Mouse (Mus musculus) liver, embryonic 11.5 days (tissue): ENCODE data around the gene Ccdc28b. TPM values are rescaled to one million over a fixed set of nuclear protein-coding genes. Genes with fewer than 3 reads are reported as not detected.
A peak's percentile ranks its signal among the peaks of the same experiment; 100 is the strongest.

ENCODE experiments used
- ATAC-seq: fragments of 200-750 bp; cut with Nextera tagmentation; replicated peaks from 2 replicates; pipeline ENCODE4 v1.8.0; 2017; ENCODE audit warnings: moderate number of reproducible peaks, mild to moderate bottlenecking, moderate TSS enrichment, moderate library complexity; ENCODE audit not compliant: low FRiP score
- DNase-seq: peaks from one replicate; pipeline ENCODE4 v3.0.0-alpha.2; 2017; ENCODE audit warnings: low spot score
- H3K27ac ChIP-seq: fragments of 300-500 bp; sonication (generic); 2 replicates; pipeline ENCODE4 v1.5.1; 2014; ENCODE audit warnings: mild to moderate bottlenecking, low read depth, low read length, control low read depth
- H3K27me3 ChIP-seq: fragments of 300-500 bp; sonication (generic); replicated peaks from 2 replicates; pipeline ENCODE4 v1.6.1; 2014; ENCODE audit warnings: low read length, mixed read lengths; ENCODE audit not compliant: control insufficient read depth, insufficient read depth
- H3K36me3 ChIP-seq: fragments of 300-500 bp; sonication (generic); 2 replicates; pipeline ENCODE4 v1.6.1; 2014; ENCODE audit warnings: mild to moderate bottlenecking, low read length, moderate library complexity, mixed read lengths; ENCODE audit not compliant: control insufficient read depth, insufficient read depth
- H3K4me1 ChIP-seq: fragments of 300-500 bp; sonication (generic); replicated peaks from 2 replicates; pipeline ENCODE4 v1.6.1; 2014; ENCODE audit warnings: low read length, mixed read lengths; ENCODE audit not compliant: control insufficient read depth, insufficient read depth
- H3K4me2 ChIP-seq: fragments of 300-500 bp; sonication (generic); 2 replicates; pipeline ENCODE4 v1.6.1; 2014; ENCODE audit warnings: mild to moderate bottlenecking, control low read depth, moderate library complexity
- H3K4me3 ChIP-seq: fragments of 300-500 bp; sonication (generic); 2 replicates; pipeline ENCODE4 v1.5.1; 2014; ENCODE audit warnings: low read depth, low read length, control low read depth
- H3K9ac ChIP-seq: fragments of 300-500 bp; sonication (generic); 2 replicates; pipeline ENCODE4 v1.6.1; 2014; ENCODE audit warnings: low read depth, low read length, control low read depth
- H3K9me3 ChIP-seq: fragments of 300-500 bp; sonication (generic); 2 replicates; pipeline ENCODE4 v1.6.1; 2016; ENCODE audit warnings: low read length, inconsistent platforms, mixed read lengths; ENCODE audit not compliant: control insufficient read depth
- WGBS: fragments of 180-500 bp; shearing (Covaris S2); extraction: QIAGEN DNeasy Blood & Tissue Kit; methylation state at CpG from one replicate; pipeline ENCODE4 v1.1.7; 2014; 5-methylcytosine and 5-hydroxymethylcytosine counted together
- polyA plus RNA-seq: library from polyadenylated mRNA; unstranded; fragments of >200 nt; fragmentation: Nextera tagmentation; extraction: Ambion mirVana; gene quantifications from 2 replicates; pipeline ENCODE4 v1.2.1, GENCODE M21; 2014

The Ccdc28b gene
- polyA plus RNA-seq, 1 experiment from 2014 or later: 33.1 TPM

- peaks cover 7% of the 10 kb centered on the region; the same call in 1 of the 2 replicates for H3K36me3 ChIP-seq
- H3K27me3 ChIP-seq: no peaks in the 10 kb centered on the region
- 75% methylated on average over 11 of the region's 11 CpGs for WGBS
- DNase-seq (no peak), ATAC-seq (no peak)
- H3K9me3 ChIP-seq: no peaks in the 10 kb centered on the region
- H3K4me3 ChIP-seq: no peak overlapping the region
- H3K4me1 ChIP-seq: peaks cover 22% of the 10 kb centered on the region
- no peak overlapping the region for H3K4me2 ChIP-seq
- H3K9ac ChIP-seq: no peak overlapping the region; the same call in 1 of the 2 replicates
- no peak overlapping the region for H3K27ac ChIP-seq
These were observed 3.1 kb downstream of the Ccdc28b start for GRCm38 (mm10) chr4:129620419-129621282.

GRCm38 (mm10) chr4:129618786-129619691 is 4.7 kb downstream of the Ccdc28b start, which contains the start of gene Iqcc:
Gene Iqcc, minus strand, starts transcription at chr4:129619099.
- peak within 1 kb of the TSS; percentile 88 for H3K9ac ChIP-seq
- DNase-seq: peak; percentile 91
- peak within 1 kb of the TSS; percentile 96 for H3K4me2 ChIP-seq
- peaks cover 7% of the 10 kb centered on the region; the same call in 1 of the 2 replicates for H3K36me3 ChIP-seq
- ATAC-seq: peak; percentile 87
- H3K27me3 ChIP-seq: no peaks in the 10 kb centered on the region
- peaks cover 9% of the 10 kb centered on the region for H3K4me1 ChIP-seq
- H3K4me3 ChIP-seq: peak within 1 kb of the TSS; percentile 78
- H3K9me3 ChIP-seq: no peaks in the 10 kb centered on the region
- peak within 1 kb of the TSS; percentile 83 for H3K27ac ChIP-seq
- WGBS: 5% methylated on average over 43 of the region's 44 CpGs

- H3K4me2 ChIP-seq: peak overlapping the region; percentile 96
- peaks cover 7% of the 10 kb centered on the region for H3K4me1 ChIP-seq
- H3K27me3 ChIP-seq: no peaks in the 10 kb centered on the region
- 91% methylated on average over 5 of the region's 5 CpGs for whole genome bisulfite sequencing
- DNase-seq (no peak), ATAC-seq (no peak)
- peak overlapping the region; percentile 78 for H3K4me3 ChIP-seq
- H3K9me3 ChIP-seq: no peaks in the 10 kb centered on the region
- H3K27ac ChIP-seq: no peak overlapping the region
- H3K36me3 ChIP-seq: peaks cover 7% of the 10 kb centered on the region; the same call in 1 of the 2 replicates
- peak overlapping the region; percentile 88 for H3K9ac ChIP-seq
These were observed 5.7 kb downstream of the Ccdc28b start for GRCm38 (mm10) chr4:129618031-129618430.

- Histone ChIP-seq H3K4me1 (peaks cover 3% of the 10 kb centered on the region), H3K27me3 (no peaks in the 10 kb centered on the region), H3K36me3 (peaks cover 6% of the 10 kb centered on the region; the same call in 1 of the 2 replicates), H3K9ac (no peak overlapping the region), H3K9me3 (no peaks in the 10 kb centered on the region), H3K27ac (no peak overlapping the region), H3K4me2 (peak overlapping the region; percentile 10; the same call in 1 of the 2 replicates), H3K4me3 (no peak overlapping the region)
- DNase-seq: no peak
- no peak for ATAC-seq
- 92% methylated on average over 7 of the region's 7 CpGs for WGBS
These were observed 6.6 kb downstream of the Ccdc28b start for GRCm38 (mm10) chr4:129617121-129617641.

GRCm38 (mm10) chr4:129616631-129617030 is 7.1 kb downstream of the Ccdc28b start:
- WGBS: 95% methylated on average over 3 of the region's 3 CpGs
- ATAC-seq: no peak
- no peaks in the 10 kb centered on the region for H3K27me3 ChIP-seq

GRCm38 (mm10) chr4:129615801-129616290 is 7.9 kb downstream of the Ccdc28b start:
- Histone ChIP-seq H3K36me3 (peaks cover 5% of the 10 kb centered on the region; the same call in 1 of the 2 replicates), H3K4me3 (no peak overlapping the region), H3K4me1 (peaks cover 3% of the 10 kb centered on the region), H3K27ac (no peak overlapping the region), H3K9me3 (no peaks in the 10 kb centered on the region), H3K27me3 (no peaks in the 10 kb centered on the region), H3K9ac (no peak overlapping the region), H3K4me2 (no peak overlapping the region)
- no peak for ATAC-seq
- 87% methylated on average over 9 of the region's 9 CpGs for WGBS
- DNase-seq: no peak

More at GRCm38 (mm10) chr4:129616631-129617030, 7.1 kb downstream of the Ccdc28b start:
- peaks cover 5% of the 10 kb centered on the region; the same call in 1 of the 2 replicates for H3K36me3 ChIP-seq
- H3K9ac ChIP-seq: no peak overlapping the region
- no peak for DNase-seq
- no peak overlapping the region for H3K4me3 ChIP-seq
- no peaks in the 10 kb centered on the region for H3K9me3 ChIP-seq
- no peak overlapping the region for H3K27ac ChIP-seq
- no peak overlapping the region for H3K4me2 ChIP-seq
- peaks cover 3% of the 10 kb centered on the region for H3K4me1 ChIP-seq

- Histone ChIP-seq H3K27me3 (no peaks in the 10 kb centered on the region), H3K4me1 (peaks cover 1% of the 10 kb centered on the region), H3K4me3 (no peak within 1 kb of the TSS), H3K4me2 (no peak within 1 kb of the TSS), H3K36me3 (peaks cover 5% of the 10 kb centered on the region; the same call in 1 of the 2 replicates), H3K9ac (no peak within 1 kb of the TSS), H3K27ac (no peak within 1 kb of the TSS), H3K9me3 (no peaks in the 10 kb centered on the region)
- DNase-seq: no peak
- ATAC-seq: no peak
- WGBS: 85% methylated on average over 6 of the region's 6 CpGs
These were observed 9.7 kb downstream of the Ccdc28b start, which contains the start of gene Dcdc2b for GRCm38 (mm10) chr4:129614093-129614492. Gene Dcdc2b, minus strand, starts transcription at chr4:129614257.

GRCm38 (mm10) chr4:129610472-129610871 is 13.3 kb downstream of the Ccdc28b start:
- WGBS: 82% methylated on average over 4 of the region's 4 CpGs
- ATAC-seq (no peak), DNase-seq (no peak)
- Histone ChIP-seq H3K27me3 (no peaks in the 10 kb centered on the region), H3K4me3 (no peak overlapping the region), H3K27ac (no peak overlapping the region), H3K9ac (no peak overlapping the region), H3K9me3 (no peaks in the 10 kb centered on the region), H3K4me2 (no peak overlapping the region), H3K36me3 (peaks cover 15% of the 10 kb centered on the region), H3K4me1 (peaks cover 5% of the 10 kb centered on the region)
